Mouse (Mus musculus) hindbrain, postnatal 0 days (tissue): ENCODE results near the gene Dpy19l1. TPM values are rescaled to one million over a fixed set of nuclear protein-coding genes. Genes with fewer than 3 reads are reported as not detected.

Experiments
- ATAC-seq: fragments of 200-750 bp; cut with Nextera tagmentation; 2 replicates; pipeline ENCODE4 v1.8.0; 2017; ENCODE audit warnings: mild to moderate bottlenecking, moderate TSS enrichment, moderate library complexity
- DNase-seq: peaks from one replicate; pipeline ENCODE4 v3.0.0-alpha.2; 2015; ENCODE audit warnings: low spot score
- H3K27ac ChIP-seq: fragments of 300-500 bp; sonication (generic); 2 replicates; pipeline ENCODE4 v1.5.1; 2014; ENCODE audit warnings: mild to moderate bottlenecking
- H3K27me3 ChIP-seq: fragments of 300-500 bp; sonication (generic); 2 replicates; pipeline ENCODE4 v1.6.1; 2014; ENCODE audit warnings: low read length, mixed read lengths; ENCODE audit not compliant: insufficient read depth
- H3K36me3 ChIP-seq: fragments of 300-500 bp; sonication (generic); 2 replicates; pipeline ENCODE4 v1.6.1; 2014; ENCODE audit warnings: low read length, mixed read lengths; ENCODE audit not compliant: insufficient read depth
- H3K4me1 ChIP-seq: fragments of 300-500 bp; sonication (generic); 2 replicates; pipeline ENCODE4 v1.6.1; 2014; ENCODE audit warnings: antibody characterized with exemption, low read length, mixed read lengths; ENCODE audit not compliant: insufficient read depth
- H3K4me2 ChIP-seq: fragments of 300-500 bp; sonication (generic); 2 replicates; pipeline ENCODE4 v1.6.1; 2014; ENCODE audit warnings: low read depth, mild to moderate bottlenecking, low read length, moderate library complexity, mixed read lengths
- H3K4me3 ChIP-seq: fragments of 300-500 bp; sonication (generic); 2 replicates; pipeline ENCODE4 v1.5.1; 2014; ENCODE audit warnings: low read length
- H3K9ac ChIP-seq: fragments of 300-500 bp; sonication (generic); replicated peaks from 2 replicates; pipeline ENCODE4 v1.6.1; 2014; ENCODE audit warnings: mild to moderate bottlenecking, low read length, moderate library complexity, mixed read lengths
- H3K9me3 ChIP-seq: fragments of 300-500 bp; sonication (generic); 2 replicates; pipeline ENCODE4 v1.6.1; 2016; ENCODE audit warnings: low read length, mixed read lengths
- CTCF ChIP-seq: IDR thresholded peaks from 2 replicates; pipeline ENCODE4 v1.5.1; 2016; ENCODE audit warnings: antibody characterized with exemption, control low read depth, low read depth
- WGBS: fragments of 180-500 bp; shearing (Covaris S2); extraction: QIAGEN DNeasy Blood & Tissue Kit; methylation state at CpG from one replicate; pipeline ENCODE4 v1.1.7; 2014; 5-methylcytosine and 5-hydroxymethylcytosine counted together
- polyA plus RNA-seq: library from polyadenylated mRNA; unstranded; fragments of >200 nt; fragmentation: Nextera tagmentation; extraction: Ambion mirVana; gene quantifications from 2 replicates; pipeline ENCODE4 v1.2.1, GENCODE M21; 2015
- total RNA-seq: library from RNA; depleted of rRNA; stranded (reverse); fragments of >200 nt; gene quantifications from 2 replicates; pipeline ENCODE4 v1.2.3, GENCODE M21; 2014; rRNA removed

Dpy19l1 gene
- total RNA-seq: 47.9 and 56.4 TPM in 2 replicates
- polyA plus RNA-seq: 15.6 and 16.6 TPM in 2 replicates

- Histone ChIP-seq H3K36me3 (no peaks in the 10 kb centered on the region), H3K9ac (peak within 1 kb of the TSS; percentile 70), H3K27me3 (no peaks in the 10 kb centered on the region), H3K4me1 (peaks cover 8% of the 10 kb centered on the region; the same call in 1 of the 2 replicates), H3K9me3 (no peaks in the 10 kb centered on the region), H3K4me3 (peak within 1 kb of the TSS; percentile 86), H3K4me2 (peak within 1 kb of the TSS; percentile 73), H3K27ac (peak within 1 kb of the TSS; percentile 86)
- TF ChIP-seq CTCF: no peak
- 1% methylated on average over 61 of the region's 99 CpGs for WGBS
- ATAC-seq (peak; percentile 97), DNase-seq (peak; percentile 97)
Observed at GRCm38 (mm10) chr9:24503067-24503857, at the start of gene Dpy19l1. Dpy19l1 (minus strand) TSS chr9:24503140.

GRCm38 (mm10) chr9:24538159-24538558, 35.2 kb upstream of the Dpy19l1 start:
- ATAC-seq (no peak), DNase-seq (peak; percentile 56)
- H3K9ac ChIP-seq: no peak overlapping the region
- no peaks in the 10 kb centered on the region for H3K36me3 ChIP-seq
- H3K4me2 ChIP-seq: no peak overlapping the region
- no peak overlapping the region for H3K4me3 ChIP-seq
- H3K4me1 ChIP-seq: no peaks in the 10 kb centered on the region
- TF ChIP-seq CTCF: peak; percentile 39
- no peak overlapping the region for H3K27ac ChIP-seq
- H3K27me3 ChIP-seq: no peaks in the 10 kb centered on the region
- no peaks in the 10 kb centered on the region for H3K9me3 ChIP-seq
- WGBS: 41% methylated on average over 2 of the region's 2 CpGs

GRCm38 (mm10) chr9:24516575-24517139, 13.7 kb upstream of the Dpy19l1 start:
- peak; percentile 90 for DNase-seq
- TF ChIP-seq CTCF: peak; percentile 90
- Histone ChIP-seq H3K4me1 (no peaks in the 10 kb centered on the region), H3K9ac (no peak overlapping the region), H3K27me3 (no peaks in the 10 kb centered on the region; the same call in 1 of the 2 replicates), H3K4me3 (no peak overlapping the region), H3K4me2 (no peak overlapping the region), H3K9me3 (no peaks in the 10 kb centered on the region), H3K27ac (no peak overlapping the region), H3K36me3 (no peaks in the 10 kb centered on the region)
- ATAC-seq: peak; percentile 88
- WGBS: 47% methylated on average over 10 of the region's 10 CpGs

GRCm38 (mm10) chr9:24514078-24514469, 11.1 kb upstream of the Dpy19l1 start:
- Histone ChIP-seq H3K27ac (no peak overlapping the region), H3K4me2 (no peak overlapping the region), H3K36me3 (no peaks in the 10 kb centered on the region), H3K27me3 (no peaks in the 10 kb centered on the region; the same call in 1 of the 2 replicates), H3K4me1 (no peaks in the 10 kb centered on the region), H3K9me3 (no peaks in the 10 kb centered on the region), H3K4me3 (no peak overlapping the region), H3K9ac (no peak overlapping the region)
- DNase-seq (no peak), ATAC-seq (no peak)
- WGBS: 78% methylated on average over 5 of the region's 5 CpGs
- TF ChIP-seq CTCF: no peak

- H3K27ac ChIP-seq: no peak overlapping the region
Observed at GRCm38 (mm10) chr9:24513290-24514077, 10.5 kb upstream of the Dpy19l1 start.

GRCm38 (mm10) chr9:24512121-24512539, 9.2 kb upstream of the Dpy19l1 start:
- Histone ChIP-seq H3K27me3 (no peaks in the 10 kb centered on the region; the same call in 1 of the 2 replicates), H3K9me3 (no peaks in the 10 kb centered on the region), H3K4me2 (no peak overlapping the region), H3K27ac (no peak overlapping the region), H3K36me3 (no peaks in the 10 kb centered on the region), H3K4me3 (no peak overlapping the region), H3K4me1 (no peaks in the 10 kb centered on the region), H3K9ac (no peak overlapping the region)
- WGBS: 92% methylated on average over 5 of the region's 5 CpGs
- ATAC-seq (no peak), DNase-seq (no peak)
- no peak for TF ChIP-seq CTCF

More at GRCm38 (mm10) chr9:24513290-24514077, 10.5 kb upstream of the Dpy19l1 start:
- Histone ChIP-seq H3K36me3 (no peaks in the 10 kb centered on the region), H3K4me3 (no peak overlapping the region), H3K27me3 (no peaks in the 10 kb centered on the region; the same call in 1 of the 2 replicates), H3K9me3 (no peaks in the 10 kb centered on the region), H3K4me2 (no peak overlapping the region), H3K9ac (no peak overlapping the region), H3K4me1 (no peaks in the 10 kb centered on the region)
- DNase-seq: no peak
- TF ChIP-seq CTCF: no peak
- no peak for ATAC-seq
- 72% methylated on average over 9 of the region's 9 CpGs for WGBS
